Mouse (Mus musculus) ES-E14 (cell line): ENCODE results near the gene Rab8b.

ENCODE experiments used
- MAFK ChIP-seq: IDR thresholded peaks from 2 replicates; pipeline ENCODE4 v1.6.1; 2014; ENCODE audit warnings: mild to moderate bottlenecking, low read depth, low read length, inconsistent platforms; ENCODE audit not compliant: insufficient read depth
- ZC3H11A ChIP-seq: IDR thresholded peaks from 2 replicates; pipeline ENCODE4 v1.6.1; 2012; ENCODE audit warnings: low read depth, mild to moderate bottlenecking, inconsistent platforms, low read length, borderline replicate concordance
- ZNF384 ChIP-seq: IDR thresholded peaks from 2 replicates; pipeline ENCODE4 v1.6.1; 2012; ENCODE audit warnings: low read depth, low read length, inconsistent platforms

GRCm38 (mm10) chr9:66897851-66898250, 21.6 kb downstream of the Rab8b start:
- TF ChIP-seq MAFK (no peak), ZNF384 (no peak), ZC3H11A (no peak)
